Mouse (Mus musculus) hindlimb bud, embryonic 11.5 days (tissue): ENCODE measurements at regions not wholly inside any gene's neighbourhood (a gene's known extent, or its start where the extent isn't known, plus 50 kb on each side); places are given as distances from the start of the nearest gene placed in this dataset.

ENCODE experiments used
- DNase-seq: peaks from one replicate; pipeline ENCODE4 v3.0.0-alpha.2; 2012; ENCODE audit warnings: low read depth, low spot score; ENCODE audit errors: extremely low spot score

DNA sequence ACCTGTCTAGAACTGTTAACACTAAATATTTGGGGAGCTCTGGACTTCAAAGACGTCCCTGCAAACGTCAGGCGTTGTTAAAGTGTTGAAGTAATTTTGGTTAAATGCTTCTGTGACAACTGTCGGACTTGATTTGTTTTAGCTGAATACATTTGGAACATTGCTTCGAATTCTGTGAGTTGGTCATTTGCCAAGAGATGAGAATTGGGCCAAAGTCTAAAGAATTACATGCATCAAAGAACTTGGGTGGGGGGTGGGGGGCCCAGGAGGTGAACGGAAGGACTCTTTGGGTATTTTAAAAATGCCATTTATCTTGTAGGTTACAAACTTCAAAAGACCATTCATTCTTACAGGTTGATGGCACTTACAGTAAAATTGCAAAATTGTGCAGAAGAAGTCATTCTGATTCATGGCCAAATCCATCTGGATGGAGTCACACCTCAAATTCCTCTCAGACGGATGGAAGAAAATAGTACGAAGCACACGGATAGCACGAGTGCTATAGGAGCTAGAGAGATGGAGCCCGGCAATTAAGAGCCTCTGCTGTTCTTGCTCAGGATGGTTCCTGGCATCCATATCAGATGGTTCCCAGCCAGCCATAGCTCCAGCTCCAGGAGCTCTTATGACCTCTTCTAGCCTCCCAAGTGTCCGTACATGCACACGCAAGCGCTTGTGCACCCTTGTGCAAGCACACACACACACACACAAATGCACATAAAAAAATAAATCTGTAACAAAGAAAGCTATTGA lies 144.5 kb upstream of the Irx5 start:
- no peak for DNase-seq

DNA sequence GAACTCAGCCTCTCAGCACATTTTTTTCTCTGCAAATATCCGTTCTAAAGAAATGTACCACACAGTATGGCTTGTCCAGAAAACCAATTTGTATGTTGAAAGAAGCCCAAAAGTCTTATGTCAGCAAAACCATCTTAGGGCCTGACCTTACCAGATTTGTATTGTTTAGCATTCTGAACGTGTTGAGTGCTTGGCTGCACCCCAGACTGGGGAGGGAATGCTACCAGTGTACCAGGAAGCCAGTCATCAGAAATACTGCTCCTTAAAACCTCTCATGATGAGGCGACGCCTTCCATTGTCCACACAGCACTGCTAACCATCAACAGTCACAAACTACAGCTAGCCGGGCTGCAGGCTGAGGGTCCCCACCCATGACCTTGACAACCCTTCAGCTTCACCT lies 148.3 kb upstream of the Irx5 start:
- no peak for DNase-seq

DNA sequence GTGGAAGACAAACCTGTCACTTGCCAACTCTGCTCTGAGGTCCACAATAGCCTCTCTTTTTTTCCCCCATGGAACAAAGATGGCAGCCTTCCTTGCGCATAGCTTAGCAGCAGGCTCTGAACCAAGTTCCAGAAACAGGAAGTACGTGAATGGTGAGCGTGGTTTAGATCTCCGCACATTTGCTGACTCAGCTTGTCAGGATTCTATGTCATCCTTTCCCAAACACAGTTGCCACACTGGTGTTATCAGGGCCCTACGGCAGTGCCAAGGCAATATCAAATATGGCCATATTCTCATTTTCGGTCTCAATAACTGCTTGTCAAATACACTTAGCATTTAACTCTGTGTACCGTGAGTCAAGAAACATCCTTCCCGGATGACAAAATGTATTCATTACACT lies 161.8 kb upstream of the Irx5 start:
- no peak for DNase-seq

DNA sequence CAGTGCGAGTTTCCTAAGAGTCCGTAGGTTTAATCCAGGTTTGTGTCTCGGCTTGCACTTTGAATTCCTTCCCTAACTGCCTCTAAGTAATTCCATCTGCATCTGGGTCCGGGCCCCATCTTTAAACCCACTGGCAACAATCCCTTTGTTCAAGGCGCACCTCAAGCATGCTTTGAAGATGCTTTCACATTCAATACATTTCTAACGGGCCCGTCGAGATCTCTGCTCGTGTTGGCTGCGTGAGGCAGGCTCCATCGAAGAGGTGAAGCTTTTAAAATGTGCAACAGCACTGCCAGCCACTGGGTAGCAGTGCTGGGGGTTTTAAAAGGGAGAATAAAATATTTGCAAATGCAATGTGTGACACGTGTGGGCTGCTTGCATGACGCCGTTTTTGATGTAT lies 163.4 kb upstream of the Irx5 start:
- DNase-seq, result no peak

DNA sequence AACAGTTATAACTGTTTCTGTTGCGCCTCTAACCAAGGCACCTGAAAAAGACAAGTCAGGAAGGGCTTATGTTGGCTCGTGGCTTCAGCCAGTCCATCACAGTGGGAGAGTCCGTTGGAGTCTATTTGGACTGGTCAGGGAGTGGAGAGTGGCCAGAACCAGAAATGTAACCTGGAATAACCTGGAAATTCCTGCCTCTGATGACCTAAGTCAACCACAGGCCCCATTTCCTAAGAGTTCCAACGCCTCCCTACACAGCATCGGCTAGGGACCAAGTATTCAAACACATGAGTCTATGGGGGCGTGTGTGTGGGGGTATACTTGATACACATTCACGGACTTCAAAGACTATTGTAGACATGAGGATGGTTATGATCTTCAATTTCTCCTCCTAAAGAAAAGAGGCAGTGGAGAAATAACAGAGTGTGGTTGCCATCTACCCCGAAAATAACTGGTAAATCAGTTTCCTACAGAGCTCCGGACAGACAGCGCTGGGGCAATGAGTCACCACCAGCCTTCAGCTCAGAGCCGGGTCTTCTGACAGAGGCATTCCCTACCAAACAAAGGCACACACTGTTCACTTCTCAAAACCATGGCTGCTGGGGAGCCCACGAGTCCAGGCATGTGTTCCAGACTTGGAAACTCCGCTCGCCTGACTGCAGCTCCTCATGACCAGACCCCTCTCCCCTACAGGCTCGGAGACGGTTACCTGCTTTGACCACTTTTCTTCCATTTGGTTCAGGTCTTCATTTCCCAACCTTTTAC lies 167.0 kb upstream of the Irx5 start:
- DNase-seq, result no peak

DNA sequence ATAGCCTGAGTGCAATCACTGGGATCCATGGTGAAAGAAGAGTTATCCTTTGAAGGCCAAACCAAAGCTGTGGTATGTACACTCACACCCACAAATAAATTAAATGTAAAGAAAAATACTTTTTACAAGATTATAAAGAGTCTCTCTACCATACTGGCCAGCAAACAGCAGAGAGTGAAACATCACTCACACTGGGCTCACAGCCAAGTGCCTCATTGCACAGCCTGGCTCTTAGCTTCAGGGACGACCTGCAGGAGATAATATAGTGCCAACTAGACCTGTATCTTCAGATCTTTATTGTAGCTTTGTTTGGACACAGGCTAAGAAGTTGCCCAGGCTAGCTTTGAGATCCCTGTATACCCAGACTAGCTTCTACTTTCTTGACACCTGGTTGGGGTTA lies 174.1 kb upstream of the Irx5 start:
- no peak for DNase-seq

DNA sequence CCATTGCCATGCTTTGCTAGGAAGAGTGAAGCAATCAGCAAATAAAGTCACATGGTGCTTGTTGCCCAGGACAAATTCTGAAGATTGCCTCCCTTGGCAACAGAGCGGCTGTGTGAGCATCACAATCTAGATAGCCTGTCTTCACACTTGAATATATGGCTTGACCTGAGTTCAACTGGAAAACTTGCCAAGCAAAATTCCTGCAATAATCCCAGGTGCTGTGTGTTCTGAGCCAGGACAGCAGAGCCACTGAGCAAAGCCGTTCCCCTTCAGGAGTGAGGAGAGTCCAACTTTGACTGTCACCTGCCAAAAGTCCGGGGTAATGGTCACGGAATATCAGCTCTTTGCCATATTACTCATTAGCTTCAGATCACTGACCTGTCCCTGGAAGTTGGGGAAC lies 176.8 kb upstream of the Irx5 start:
- DNase-seq, result no peak

DNA sequence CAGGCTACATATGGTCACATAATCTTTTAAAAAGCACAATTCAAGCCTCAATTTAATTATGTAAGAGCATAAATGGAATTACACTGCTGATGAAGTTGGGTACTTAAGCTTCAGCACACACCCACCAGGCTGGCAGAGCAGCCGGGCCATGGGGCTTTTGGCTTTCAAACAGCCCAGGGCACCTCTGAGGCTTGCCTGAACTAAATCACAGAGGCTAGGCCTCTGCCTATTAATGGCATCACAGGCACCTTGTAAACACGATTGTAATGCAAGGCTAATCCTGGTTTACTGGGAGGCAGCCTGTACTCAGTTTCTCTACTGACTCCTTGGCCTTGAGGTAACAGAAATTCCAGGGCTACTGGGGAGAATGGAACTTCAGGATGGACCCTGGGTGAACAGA lies 178.1 kb upstream of the Irx5 start:
- no peak for DNase-seq

DNA sequence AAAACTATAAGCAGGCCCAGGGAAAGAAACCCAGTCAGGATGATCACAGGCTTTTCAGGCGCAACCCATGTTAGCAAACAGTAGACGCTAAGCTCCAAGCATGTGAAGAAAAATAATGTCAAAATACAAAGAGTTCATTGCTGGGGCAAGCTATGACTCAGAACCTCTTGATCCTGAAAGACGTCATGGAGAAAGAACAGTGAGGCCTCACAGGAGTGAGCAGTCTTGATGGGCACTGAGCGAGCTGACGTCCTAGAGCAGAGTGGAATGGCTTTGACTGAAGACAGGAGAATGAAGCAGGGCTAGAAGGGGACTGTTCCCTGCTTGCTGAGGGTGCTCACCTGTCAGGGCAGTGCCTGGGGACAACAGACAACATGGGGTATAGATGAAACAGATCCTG lies 181.3 kb upstream of the Irx5 start:
- no peak for DNase-seq

DNA sequence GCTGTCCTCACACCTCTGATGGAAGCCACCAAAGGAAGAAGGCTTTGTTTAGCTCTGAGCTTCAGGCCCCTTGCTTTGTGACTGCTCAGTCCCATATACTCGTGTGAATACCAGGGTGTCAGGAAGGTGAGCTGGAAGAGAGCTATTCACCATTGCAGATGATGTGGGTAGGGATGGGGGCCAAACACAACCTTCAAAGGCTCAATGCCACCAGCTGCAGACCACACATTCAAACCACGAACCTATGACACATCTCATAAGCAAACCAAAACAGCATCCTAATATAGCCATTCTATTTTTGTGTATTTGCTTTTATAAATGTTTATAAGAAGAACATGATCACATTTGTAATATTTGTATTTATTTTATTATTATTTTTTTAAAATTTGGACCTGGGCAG lies 183.3 kb upstream of the Irx5 start:
- no peak for DNase-seq

DNA sequence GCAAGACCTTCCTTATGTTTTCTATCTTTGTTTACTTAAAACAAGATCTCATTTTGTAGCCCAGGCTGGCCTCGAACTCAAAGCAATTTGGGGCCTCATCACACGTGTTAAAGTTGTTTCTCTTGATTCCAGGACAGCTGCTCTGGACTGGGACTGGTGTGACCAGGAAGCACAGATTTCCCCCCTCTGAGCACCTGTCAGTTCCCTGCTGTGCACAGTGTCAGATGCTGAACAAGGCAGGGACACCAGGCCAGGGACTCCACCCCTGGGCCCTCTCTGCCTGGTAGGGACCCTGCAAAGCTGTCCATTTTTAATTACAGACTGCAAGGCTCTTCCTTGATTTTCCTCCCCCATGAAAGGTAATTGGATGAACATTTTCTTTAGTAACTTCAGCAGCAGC lies 185.8 kb upstream of the Irx5 start:
- no peak for DNase-seq

DNA sequence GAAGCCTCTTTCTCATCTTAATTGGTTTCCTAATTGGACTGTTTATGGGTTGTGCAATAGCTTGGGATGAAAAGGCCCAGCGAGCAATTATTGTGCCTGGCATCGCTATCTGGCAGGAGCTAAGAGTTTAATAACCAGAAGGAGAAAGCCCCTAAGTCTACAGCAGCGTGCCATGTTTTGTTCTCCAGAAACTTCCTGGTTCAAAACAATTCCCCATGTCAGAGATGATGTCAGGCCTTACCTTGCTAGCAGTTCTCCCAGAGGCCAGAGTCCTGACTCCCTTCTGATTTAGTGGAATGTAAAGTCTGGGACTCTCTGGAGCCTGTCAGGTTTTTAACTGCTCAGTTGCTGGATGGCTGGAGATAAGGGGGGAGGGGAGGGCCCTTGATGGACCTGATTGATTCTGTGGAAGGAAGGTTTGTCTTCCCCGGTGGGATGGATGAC lies 190.1 kb upstream of the Irx5 start:
- DNase-seq, result no peak

DNA sequence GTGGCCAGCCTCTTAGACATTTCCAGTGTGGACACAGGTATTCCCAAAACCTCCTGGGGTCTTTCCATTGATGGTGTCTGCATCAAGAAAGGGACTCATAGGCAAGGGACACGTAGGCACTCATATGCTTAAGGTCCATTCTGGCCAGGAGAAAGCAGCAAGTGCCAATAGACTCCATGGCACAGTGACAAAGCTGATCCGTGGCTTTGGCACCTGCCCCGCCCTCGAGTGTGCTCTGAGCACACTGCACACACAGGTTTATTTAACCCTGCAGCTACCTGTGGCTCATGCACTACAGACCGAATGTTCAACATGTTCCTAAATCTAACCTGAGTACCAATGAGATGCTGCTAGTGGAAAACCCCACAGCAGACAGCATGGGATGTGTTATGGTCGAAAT lies 192.1 kb upstream of the Irx5 start:
- no peak for DNase-seq

DNA sequence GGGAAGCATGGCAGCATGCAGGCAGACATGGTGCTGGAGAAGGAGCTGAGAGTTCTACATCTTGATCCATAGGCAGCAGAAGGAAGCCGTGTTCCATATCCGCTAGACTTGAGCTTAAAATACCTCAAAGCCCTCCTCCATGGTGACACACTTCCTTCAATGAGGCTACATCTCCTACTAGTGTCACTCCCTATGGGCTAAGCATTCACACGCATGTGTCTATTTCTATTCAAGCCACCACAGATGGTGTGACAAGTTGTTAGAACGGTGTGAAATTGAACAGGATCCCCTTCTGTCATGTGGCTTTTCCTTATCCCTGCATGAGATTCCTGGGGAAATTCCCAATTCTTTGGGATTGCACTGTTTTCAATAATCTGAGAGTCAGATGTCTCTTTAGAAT lies 192.9 kb upstream of the Irx5 start:
- DNase-seq, result no peak

DNA sequence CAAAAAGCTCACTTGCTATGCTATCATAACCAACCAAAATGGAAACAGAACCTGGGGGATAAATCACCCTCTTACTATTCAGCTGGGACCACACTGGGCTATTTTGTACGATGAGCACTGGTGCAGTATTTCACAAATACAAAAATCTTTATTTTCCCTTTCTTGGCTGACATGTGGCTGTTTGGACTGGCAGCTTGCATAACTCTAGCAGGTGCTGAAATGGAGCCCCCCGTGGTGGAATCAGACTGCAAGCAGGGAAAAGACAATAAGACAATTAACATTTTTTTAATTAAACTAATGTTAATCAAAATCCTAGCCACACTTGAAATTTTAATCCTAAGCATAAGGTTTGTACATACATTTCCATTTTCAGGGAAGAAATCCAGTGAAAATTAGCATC lies 196.4 kb upstream of the Irx5 start:
- no peak for DNase-seq

DNA sequence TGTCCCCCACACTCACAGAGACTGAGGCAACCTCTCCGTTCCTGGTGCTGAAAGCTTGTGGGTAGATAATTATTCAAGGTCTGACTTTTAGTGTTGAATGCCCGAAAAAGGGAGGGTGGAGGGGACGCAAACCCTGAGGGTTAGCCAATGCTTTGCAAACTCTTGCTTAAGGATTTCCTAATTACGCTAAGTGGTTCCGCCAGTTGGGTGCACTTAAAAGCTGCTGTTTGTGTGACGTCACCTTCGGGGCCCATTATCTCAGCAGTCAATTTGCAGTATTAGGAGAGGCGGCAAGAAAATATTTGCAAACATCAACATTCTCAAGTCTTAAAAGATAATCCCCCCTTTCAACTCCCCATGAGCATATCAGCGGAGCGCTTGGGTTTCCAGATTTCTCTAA lies 199.2 kb upstream of the Irx5 start:
- DNase-seq, result no peak

DNA sequence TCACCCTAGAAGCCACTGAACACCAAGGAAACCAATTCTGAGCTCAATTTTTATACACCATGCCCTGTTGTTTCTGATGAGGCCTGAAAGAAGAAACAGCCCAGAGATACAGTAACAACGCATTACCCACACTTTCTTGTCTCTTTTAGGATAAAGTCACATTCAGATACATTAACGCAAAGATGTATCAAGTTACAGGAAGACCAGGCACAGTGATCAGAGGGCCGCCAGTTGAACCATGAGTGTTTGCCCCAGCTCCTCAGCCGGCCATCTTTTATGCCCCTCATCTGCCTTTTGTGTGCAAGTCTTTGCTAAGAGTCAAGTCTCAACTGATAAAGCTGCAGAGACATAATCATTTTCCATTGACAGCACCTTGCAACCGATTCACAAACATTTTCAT lies 204.9 kb upstream of the Irx5 start:
- no peak for DNase-seq

DNA sequence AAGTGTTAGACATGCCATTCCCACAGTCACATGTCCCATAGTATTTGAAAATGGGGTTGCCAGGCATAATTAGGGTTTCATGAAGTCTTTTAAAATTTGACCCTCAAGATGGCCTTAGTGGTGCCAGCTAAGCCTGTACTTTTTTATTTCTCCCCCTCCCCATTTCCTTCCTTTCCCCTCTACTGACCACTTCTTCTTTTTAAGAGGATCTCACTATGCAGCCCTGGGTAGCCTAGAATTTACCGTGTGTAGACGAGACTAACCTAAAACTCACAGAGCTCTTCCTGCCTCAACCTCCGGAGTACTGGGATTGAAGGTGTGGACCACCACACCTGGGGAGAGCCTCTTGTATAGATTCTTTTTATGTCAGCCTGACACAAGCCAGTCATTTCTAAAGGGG lies 209.8 kb upstream of the Irx5 start:
- DNase-seq, result no peak

DNA sequence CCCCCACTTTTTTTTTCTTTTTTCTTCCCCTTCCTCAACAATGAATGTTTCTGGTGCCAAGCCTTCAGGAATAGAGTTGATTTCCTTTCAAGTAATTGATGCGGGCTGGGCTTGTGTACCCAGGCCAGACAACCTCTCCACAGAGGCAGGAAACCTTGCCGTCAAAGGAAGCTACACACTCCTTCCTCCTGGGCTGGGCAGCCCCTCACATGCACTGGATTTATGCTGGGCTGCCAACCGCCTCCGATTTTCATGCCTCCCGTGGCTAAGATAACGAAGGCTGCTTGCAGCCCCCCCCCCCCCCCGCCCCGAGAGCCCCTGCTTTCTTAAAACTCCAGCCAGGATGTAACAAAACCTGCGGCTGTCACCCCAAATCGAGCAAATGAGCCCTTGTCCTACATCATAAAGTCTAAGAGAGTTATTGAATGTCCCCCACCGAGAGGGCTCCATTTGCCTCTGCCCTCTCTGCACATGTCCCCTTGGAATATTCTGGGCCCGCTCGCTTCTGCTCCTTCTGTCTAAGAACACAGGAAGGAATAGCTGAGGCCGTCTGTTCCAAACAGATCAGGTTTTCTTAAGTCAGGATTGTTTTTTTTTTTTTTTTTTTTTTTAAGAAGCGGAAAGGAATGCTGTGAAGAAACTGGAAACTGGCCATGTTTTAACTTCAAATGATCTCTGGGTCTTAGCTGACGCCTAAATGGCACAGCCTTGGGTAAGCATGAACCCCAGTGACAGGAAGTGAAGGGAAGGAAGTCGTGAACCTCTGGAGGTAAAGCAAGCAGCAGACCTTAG lies 220.1 kb upstream of the Irx5 start:
- DNase-seq, result no peak

DNA sequence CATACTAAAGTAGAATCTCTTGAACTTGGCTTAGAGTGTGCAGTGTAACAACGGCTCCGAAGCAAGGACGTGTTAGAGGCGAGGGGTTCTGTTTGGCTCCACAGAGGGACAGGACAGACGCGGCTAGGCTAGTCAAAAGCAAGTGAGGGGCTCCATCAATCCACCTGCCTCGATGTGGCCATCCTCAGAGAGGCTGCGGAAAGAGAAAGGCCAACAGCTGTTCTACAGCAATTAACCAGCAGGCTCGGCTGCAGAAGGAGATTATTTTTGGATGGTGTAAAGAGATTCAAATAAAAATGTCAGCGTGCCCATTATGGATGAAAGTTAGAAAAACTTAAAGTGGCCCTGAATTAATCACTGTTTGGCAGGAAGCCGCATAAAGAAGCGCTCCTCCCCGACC lies 221.0 kb upstream of the Irx5 start:
- DNase-seq, result no peak

DNA sequence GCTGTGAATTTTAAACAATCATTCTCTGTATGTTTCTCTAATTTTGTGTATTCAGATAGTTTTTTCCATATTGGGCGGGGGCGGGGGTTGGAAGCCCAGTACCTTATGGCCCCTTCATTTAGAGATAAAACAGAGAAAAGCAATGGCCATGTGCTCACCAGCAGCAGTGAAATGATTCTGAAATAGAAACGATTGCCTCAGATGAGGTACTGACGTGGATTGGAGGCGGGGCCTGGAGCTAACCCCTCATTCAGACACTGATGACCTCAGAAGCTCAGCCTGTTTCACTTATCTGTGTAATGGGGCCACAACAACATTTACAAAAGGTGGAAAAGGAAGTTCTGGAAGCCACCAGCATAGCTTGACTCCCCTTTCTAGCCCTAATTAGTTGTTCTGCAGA lies 223.0 kb upstream of the Irx5 start:
- no peak for DNase-seq
